Mouse (Mus musculus) bone marrow, adult 2 months (tissue): ENCODE data around the gene Stip1.

Experiments
- CTCF ChIP-seq: fragments of 200-500 bp; IDR thresholded peaks from 2 replicates; pipeline ENCODE4 v1.5.1; 2011; ENCODE audit warnings: low read length, control low read depth; ENCODE audit not compliant: control insufficient read depth, insufficient read depth
- POLR2A ChIP-seq: fragments of 200-500 bp; IDR thresholded peaks from 2 replicates; pipeline ENCODE4 v1.6.1; 2011; ENCODE audit warnings: low read depth, mild to moderate bottlenecking, control low read depth, low read length, borderline replicate concordance; ENCODE audit not compliant: control insufficient read depth

GRCm38 (mm10) chr19:6994002-6994401 is 45.8 kb downstream of the Stip1 start:
- TF ChIP-seq POLR2A (no peak), CTCF (no peak)
